Mouse (Mus musculus): ENCODE measurements at regions not wholly inside any gene's neighbourhood (a gene's known extent, or its start where the extent isn't known, plus 50 kb on each side); places are given as distances from the start of the nearest gene placed in this dataset.

- TF ChIP-seq CTCF (conservative IDR thresholded peaks at IDR 0.05; ENCODE audit: low read length): no peak
- TF ChIP-seq POU5F1 (IDR thresholded peaks at IDR 0.05; ENCODE audit: borderline replicate concordance, low read length): no peak
- no peak for TF ChIP-seq NANOG (IDR thresholded peaks at IDR 0.05; ENCODE audit: borderline replicate concordance, low read length)
These were observed 126.9 kb upstream of the Plxna2 start for GRCm38 (mm10) chr1:194491111-194491510.

All from E14TG2a.4 (cell line).